Mouse (Mus musculus): ENCODE data around the gene Mybbp1a.

- TF ChIP-seq POLR2A (IDR thresholded peaks at IDR 0.05; ENCODE audit: control insufficient read depth, extremely low read depth, insufficient read depth, low read length, poor library complexity) (no peak), CTCF (IDR thresholded peaks at IDR 0.05; ENCODE audit: borderline replicate concordance, control insufficient read depth, extremely low read depth, insufficient read depth, low read length, poor library complexity) (no peak)
Measured at GRCm38 (mm10) chr11:72488753-72489271, 47.7 kb downstream of the Mybbp1a start.

Measured in thymus, adult 2 months (tissue).